ENCODE assay signal across 8 mouse cellular contexts in genomic region chr13:83526066-83526465, GRCm38 (mm10). TPM values are rescaled to one million over a fixed set of nuclear protein-coding genes. Genes with fewer than 3 reads are reported as not detected.
DNase-seq lines count a peak whose midpoint lies in the region; ATAC-seq and TF ChIP-seq lines count a peak whose summit lies in the region.

No protein-coding gene starts in this region.

- no peak overlapping the region for H3K9ac ChIP-seq in lung, postnatal 0 days (replicated peaks; ENCODE audit: low read depth)
- no peak overlapping the region for H3K9ac ChIP-seq in intestine, postnatal 0 days (ENCODE audit: low read depth, low read length)
- no peak overlapping the region for H3K9ac ChIP-seq in stomach, embryonic 14.5 days (replicated peaks; ENCODE audit: low read depth, low read length)

- no peak for TF ChIP-seq POLR2A in cerebellum, adult 2 months (IDR thresholded peaks at IDR 0.05; ENCODE audit: borderline replicate concordance, insufficient read depth, low read length)

- H3K4me3 ChIP-seq in cerebellum, adult 2 months (replicated peaks; ENCODE audit: insufficient read depth, low read depth, low read length): peak overlapping the region; percentile 47
- H3K4me3 ChIP-seq in lung, postnatal 0 days (ENCODE audit: low read depth, low read length): peak overlapping the region; percentile 62
- H3K4me3 ChIP-seq in intestine, postnatal 0 days (ENCODE audit: low read depth, low read length): peak overlapping the region; percentile 62
- H3K4me3 ChIP-seq in stomach, embryonic 14.5 days (ENCODE audit: low read depth, low read length): peak overlapping the region; percentile 63

- H3K36me3 ChIP-seq in lung, postnatal 0 days (ENCODE audit: insufficient read depth, low read length): no peaks in the 10 kb centered on the region
- H3K36me3 ChIP-seq in intestine, postnatal 0 days (ENCODE audit: control insufficient read depth, insufficient read depth): no peaks in the 10 kb centered on the region
- no peaks in the 10 kb centered on the region for H3K36me3 ChIP-seq in stomach, embryonic 14.5 days (ENCODE audit: control insufficient read depth, insufficient read depth, low read length)

- no peak for TF ChIP-seq CTCF in cerebellum, adult 2 months (IDR thresholded peaks at IDR 0.05; ENCODE audit: borderline replicate concordance, insufficient read depth, low read depth, low read length)
- no peak for TF ChIP-seq CTCF in lung, postnatal 0 days (IDR thresholded peaks at IDR 0.05)
- no peak for TF ChIP-seq CTCF in intestine, postnatal 0 days (IDR thresholded peaks at IDR 0.05; ENCODE audit: low read depth)

- DNase-seq in cerebellum, adult 2 months: peak in 1 of 2 experiments; percentile 12
- no peak for DNase-seq in cerebellum, adult 11 months
- no peak for DNase-seq in lung, postnatal 0 days (ENCODE audit: low spot score)
- no peak for DNase-seq in lung, postnatal 36 days
- no peak for DNase-seq in adrenal gland, postnatal 10 days

- H3K4me1 ChIP-seq in cerebellum, adult 2 months (ENCODE audit: control insufficient read depth, insufficient read depth, low read length): no peaks in the 10 kb centered on the region; the same call in 1 of the 2 replicates
- H3K4me1 ChIP-seq in lung, postnatal 0 days (ENCODE audit: insufficient read depth, low read depth, low read length): no peaks in the 10 kb centered on the region
- H3K4me1 ChIP-seq in intestine, postnatal 0 days (replicated peaks; ENCODE audit: control insufficient read depth, insufficient read depth, low read length): no peaks in the 10 kb centered on the region
- no peaks in the 10 kb centered on the region; the same call in 1 of the 2 replicates for H3K4me1 ChIP-seq in stomach, embryonic 14.5 days (ENCODE audit: control insufficient read depth, insufficient read depth, low read length)

- no peaks in the 10 kb centered on the region for H3K27me3 ChIP-seq in cerebellum, adult 2 months (ENCODE audit: control insufficient read depth, insufficient read depth, low read length)
- 0 out of 2 replicates have a peak, but pooled peaks cover 3% of the 10 kb centered on the region for H3K27me3 ChIP-seq in lung, postnatal 0 days (replicated peaks; ENCODE audit: insufficient read depth, low read length)
- H3K27me3 ChIP-seq in intestine, postnatal 0 days (replicated peaks; ENCODE audit: control insufficient read depth, insufficient read depth, low read length): peaks cover 3% of the 10 kb centered on the region
- H3K27me3 ChIP-seq in stomach, embryonic 14.5 days (ENCODE audit: control insufficient read depth, insufficient read depth, low read length): no peaks in the 10 kb centered on the region

- H3K4me2 ChIP-seq in lung, postnatal 0 days (replicated peaks; ENCODE audit: low read depth, low read length): peak overlapping the region; percentile 69
- H3K4me2 ChIP-seq in intestine, postnatal 0 days (replicated peaks; ENCODE audit: low read depth): peak overlapping the region; percentile 67
- peak overlapping the region; percentile 72 for H3K4me2 ChIP-seq in stomach, embryonic 14.5 days (replicated peaks; ENCODE audit: low read depth, low read length)

- TF ChIP-seq EP300 in lung, postnatal 0 days (IDR thresholded peaks at IDR 0.05): no peak

- ATAC-seq in lung, postnatal 0 days: no peak
- ATAC-seq in intestine, postnatal 0 days: no peak
- no peak for ATAC-seq in stomach, embryonic 14.5 days (ENCODE audit: insufficient number of reproducible peaks, insufficient read depth, low FRiP score, low read depth)
- no peak for ATAC-seq in megakaryocyte progenitor cell, adult 5-6 weeks (replicated peaks; ENCODE audit: poor library complexity)

- no peak overlapping the region for H3K27ac ChIP-seq in cerebellum, adult 2 months (ENCODE audit: insufficient read depth, low read length)
- no peak overlapping the region for H3K27ac ChIP-seq in lung, postnatal 0 days (ENCODE audit: low read length)
- no peak overlapping the region for H3K27ac ChIP-seq in intestine, postnatal 0 days (ENCODE audit: low read depth, low read length)
- H3K27ac ChIP-seq in stomach, embryonic 14.5 days (ENCODE audit: low read length): no peak overlapping the region

- no peaks in the 10 kb centered on the region for H3K9me3 ChIP-seq in lung, postnatal 0 days (ENCODE audit: low read length)
- H3K9me3 ChIP-seq in intestine, postnatal 0 days (ENCODE audit: control insufficient read depth): no peaks in the 10 kb centered on the region
- no peaks in the 10 kb centered on the region for H3K9me3 ChIP-seq in stomach, embryonic 14.5 days (ENCODE audit: control insufficient read depth, low read depth, low read length)

- 32% methylated on average over 6 of the region's 6 CpGs for WGBS in cerebellum, adult 2 months
- 27% methylated on average over 6 of the region's 6 CpGs for WGBS in lung, postnatal 0 days
- WGBS in intestine, postnatal 0 days: 47% methylated on average over 6 of the region's 6 CpGs
- WGBS in stomach, embryonic 14.5 days: 34% methylated on average over 6 of the region's 6 CpGs

RNA-seq across cellular contexts. Expression of gene Mef2c, which starts 22.2 kb away (rescaled TPM):
- 15.9 and 16.7 TPM in 2 replicates for polyA plus RNA-seq in cerebellum, adult 2 months (2012; rRNA removed)
- polyA plus RNA-seq in lung, postnatal 0 days (2015; fragmentation: Nextera tagmentation; extraction: Ambion mirVana): 35.3 and 45.9 TPM in 2 replicates
- 19.2 and 20.9 TPM in 2 replicates for polyA plus RNA-seq in intestine, postnatal 0 days (2015; fragmentation: Nextera tagmentation; extraction: Ambion mirVana)
- polyA plus RNA-seq in stomach, embryonic 14.5 days (2014; fragmentation: Nextera tagmentation; extraction: Ambion mirVana): 53.3 and 54.9 TPM in 2 replicates
- total RNA-seq in megakaryocyte progenitor cell, adult 5-6 weeks (2015): 94.2 and 95.1 TPM in 2 replicates
- total RNA-seq in megakaryocyte progenitor cell, adult 5-6 weeks (2017): 105 and 160 TPM in 2 replicates
- total RNA-seq in adrenal gland, postnatal 10 days (2021): 10 to 100 TPM; 42.9 to 86.6 TPM
